Mouse (Mus musculus) ES-Bruce4 (cell line): Measurements from ENCODE around the gene Nav3. TPM values are rescaled to one million over a fixed set of nuclear protein-coding genes. Genes with fewer than 3 reads are reported as not detected.

Experiments used
- H3K27ac ChIP-seq: 2 replicates; pipeline ENCODE4 v1.5.1; 2012; ENCODE audit warnings: low read length, inconsistent platforms; ENCODE audit not compliant: insufficient read depth
- H3K27me3 ChIP-seq: 2 replicates; pipeline ENCODE4 v1.6.1; 2012; ENCODE audit warnings: mild to moderate bottlenecking, low read length, inconsistent platforms; ENCODE audit not compliant: control insufficient read depth, poor library complexity, insufficient read depth, severe bottlenecking
- H3K36me3 ChIP-seq: 2 replicates; pipeline ENCODE4 v1.6.1; 2012; ENCODE audit warnings: inconsistent platforms, mild to moderate bottlenecking, low read length, moderate library complexity; ENCODE audit not compliant: control insufficient read depth, poor library complexity, insufficient read depth, severe bottlenecking
- H3K4me1 ChIP-seq: one replicate; pipeline ENCODE4 v1.8.1; 2011; ENCODE audit warnings: low read length; ENCODE audit not compliant: control insufficient read depth, insufficient read depth
- H3K4me3 ChIP-seq: 2 replicates; pipeline ENCODE4 v1.5.1; 2011; ENCODE audit warnings: low read depth, mild to moderate bottlenecking, low read length
- H3K9ac ChIP-seq: 2 replicates; pipeline ENCODE4 v1.6.1; 2012; ENCODE audit warnings: low read depth, mild to moderate bottlenecking, inconsistent platforms; ENCODE audit not compliant: poor library complexity, severe bottlenecking
- H3K9me3 ChIP-seq: replicated peaks from 2 replicates; pipeline ENCODE4 v1.6.1; 2012; ENCODE audit warnings: mild to moderate bottlenecking, low read length, inconsistent platforms; ENCODE audit not compliant: control insufficient read depth, poor library complexity, insufficient read depth, severe bottlenecking
- CTCF ChIP-seq: IDR thresholded peaks from one replicate; pipeline ENCODE4 v1.8.1; 2011; ENCODE audit warnings: low read depth, low read length
- EP300 ChIP-seq: IDR thresholded peaks from 2 replicates; pipeline ENCODE4 v1.6.1; 2011; ENCODE audit warnings: low read depth, low read length; ENCODE audit not compliant: insufficient read depth
- POLR2A ChIP-seq: IDR thresholded peaks from one replicate; pipeline ENCODE4 v1.8.1; 2011; ENCODE audit warnings: low read length; ENCODE audit not compliant: insufficient read depth
- polyA plus RNA-seq: library from polyadenylated mRNA; stranded (reverse); fragments of >200 nt; gene quantifications from 2 replicates; pipeline ENCODE4 v1.2.4, GENCODE M21; 2011; ENCODE audit warnings: low read depth; ENCODE audit not compliant: missing spikeins, insufficient read depth, insufficient read length

Nav3 gene
- polyA plus RNA-seq, 1 experiment, result 0.36 TPM

GRCm38 (mm10) chr10:110352148-110352547 is 103.9 kb downstream of the Nav3 start:
- Histone ChIP-seq H3K27ac (no peak overlapping the region), H3K9ac (no peak overlapping the region), H3K27me3 (no peaks in the 10 kb centered on the region), H3K9me3 (no peaks in the 10 kb centered on the region), H3K4me1 (no peaks in the 10 kb centered on the region), H3K36me3 (no peaks in the 10 kb centered on the region), H3K4me3 (no peak overlapping the region)
- TF ChIP-seq POLR2A (no peak), CTCF (no peak), EP300 (no peak)

GRCm38 (mm10) chr10:110330030-110330429 is 126.0 kb downstream of the Nav3 start:
- no peak for TF ChIP-seq POLR2A
- TF ChIP-seq EP300, result no peak
- no peak for TF ChIP-seq CTCF

GRCm38 (mm10) chr10:110329629-110330028 is 126.4 kb downstream of the Nav3 start:
- Histone ChIP-seq H3K27ac (no peak overlapping the region), H3K9me3 (no peaks in the 10 kb centered on the region), H3K4me3 (no peak overlapping the region), H3K27me3 (no peaks in the 10 kb centered on the region), H3K36me3 (no peaks in the 10 kb centered on the region), H3K4me1 (no peaks in the 10 kb centered on the region), H3K9ac (no peak overlapping the region)
- no peak for TF ChIP-seq EP300
- no peak for TF ChIP-seq CTCF
- no peak for TF ChIP-seq POLR2A

More at GRCm38 (mm10) chr10:110330030-110330429, 126.0 kb downstream of the Nav3 start:
- Histone ChIP-seq H3K27me3 (no peaks in the 10 kb centered on the region), H3K9ac (no peak overlapping the region), H3K4me3 (no peak overlapping the region), H3K27ac (no peak overlapping the region), H3K9me3 (no peaks in the 10 kb centered on the region), H3K36me3 (no peaks in the 10 kb centered on the region), H3K4me1 (no peaks in the 10 kb centered on the region)

- no peaks in the 10 kb centered on the region for H3K9me3 ChIP-seq
- H3K4me3 ChIP-seq, result no peak overlapping the region
- H3K36me3 ChIP-seq, result no peaks in the 10 kb centered on the region
- no peaks in the 10 kb centered on the region for H3K27me3 ChIP-seq
- TF ChIP-seq EP300 (no peak), POLR2A (no peak), CTCF (no peak)
- H3K9ac ChIP-seq, result no peak overlapping the region
- H3K27ac ChIP-seq, result no peak overlapping the region
- H3K4me1 ChIP-seq, result no peaks in the 10 kb centered on the region
These were observed 133.8 kb downstream of the Nav3 start for GRCm38 (mm10) chr10:110322082-110322632.

- Histone ChIP-seq H3K4me3 (no peak overlapping the region), H3K27ac (no peak overlapping the region), H3K36me3 (no peaks in the 10 kb centered on the region), H3K4me1 (no peaks in the 10 kb centered on the region), H3K27me3 (no peaks in the 10 kb centered on the region), H3K9ac (no peak overlapping the region), H3K9me3 (no peaks in the 10 kb centered on the region)
- TF ChIP-seq POLR2A (no peak), CTCF (no peak), EP300 (no peak)
These were observed 138.7 kb downstream of the Nav3 start for GRCm38 (mm10) chr10:110317275-110317674.

GRCm38 (mm10) chr10:110314525-110314924 is 141.5 kb downstream of the Nav3 start:
- TF ChIP-seq POLR2A (no peak), EP300 (no peak), CTCF (no peak)
- H3K36me3 ChIP-seq, result no peaks in the 10 kb centered on the region
- H3K4me3 ChIP-seq, result no peak overlapping the region
- peaks cover 6% of the 10 kb centered on the region; the same call in 1 of the 2 replicates for H3K9me3 ChIP-seq
- H3K27me3 ChIP-seq, result no peaks in the 10 kb centered on the region
- H3K4me1 ChIP-seq, result no peaks in the 10 kb centered on the region
- H3K9ac ChIP-seq, result no peak overlapping the region
- H3K27ac ChIP-seq, result no peak overlapping the region
